Mouse (Mus musculus) kidney, adult 8-10 months (tissue): ENCODE data around the gene Gm21732.
"Not testable (repeated sequence)": the region's sequence is repeated elsewhere in the genome, so short reads cannot be mapped to it uniquely, and the experiment has no call there.

Source experiments
- DNase-seq, 2 experiments: peaks; one replicate each; pipeline ENCODE4 v3.0.0; 2022

The Gm21732 gene

GRCm38 (mm10) chrY:38575591-38575990, at the start of gene Gm21732:
Gm21732 (minus strand) TSS chrY:38575691.
- not testable (repeated sequence) for DNase-seq
